Mouse (Mus musculus) lung, adult 2 months (tissue): Measurements from ENCODE around the gene Eif4b.

Experiments
- CTCF ChIP-seq: fragments of 200-500 bp; IDR thresholded peaks from 2 replicates; pipeline ENCODE4 v1.5.1; 2011; ENCODE audit warnings: mild to moderate bottlenecking, low read length, control low read depth; ENCODE audit not compliant: insufficient read depth
- POLR2A ChIP-seq: fragments of 200-500 bp; IDR thresholded peaks from 2 replicates; pipeline ENCODE4 v1.6.1; 2011; ENCODE audit warnings: low read depth, mild to moderate bottlenecking, control low read depth, low read length, borderline replicate concordance; ENCODE audit errors: extremely low read depth

GRCm38 (mm10) chr15:102111495-102111829 is 37.9 kb downstream of the Eif4b start:
- no peak for TF ChIP-seq POLR2A
- TF ChIP-seq CTCF = no peak
